Mouse (Mus musculus) cerebellum, postnatal 4 days (tissue): Measurements from ENCODE around the gene Repin1.

Experiments used
- DNase-seq, 2 experiments: peaks; one replicate each; pipeline ENCODE4 v3.0.0; 2022; ENCODE audit warnings: low spot score in 2 of 2, mixed read lengths in 1 of 2

Repin1 gene

GRCm38 (mm10) chr6:48593158-48594042, at the start of gene Repin1, which contains the start of gene Gm44965:
TSS of gene Repin1 (plus strand) at chr6:48593883.
TSS of gene Gm44965 (plus strand) at chr6:48593941.
- DNase-seq = peak; percentile 93 to 97

GRCm38 (mm10) chr6:48545251-48545650, 48.4 kb upstream of the Repin1 start:
- no peak for DNase-seq

GRCm38 (mm10) chr6:48546271-48546670, 47.4 kb upstream of the Repin1 start:
- peak in 1 of 2 experiments; percentile 39 for DNase-seq

- no peak for DNase-seq
These were observed 46.8 kb upstream of the Repin1 start for GRCm38 (mm10) chr6:48546858-48547257.

GRCm38 (mm10) chr6:48548314-48548713, 45.4 kb upstream of the Repin1 start:
- no peak for DNase-seq

GRCm38 (mm10) chr6:48552918-48553317, 40.8 kb upstream of the Repin1 start:
- DNase-seq = no peak

- no peak for DNase-seq
These were observed 39.9 kb upstream of the Repin1 start for GRCm38 (mm10) chr6:48553819-48554218.

GRCm38 (mm10) chr6:48554280-48555103, 39.2 kb upstream of the Repin1 start, which contains the start of gene Lrrc61:
TSS of gene Lrrc61 (plus strand) at chr6:48554796.
- peak; percentile 92 to 98 for DNase-seq

- peak in 1 of 2 experiments; percentile 45 for DNase-seq
These were observed 38.4 kb upstream of the Repin1 start for GRCm38 (mm10) chr6:48555104-48555890.

- DNase-seq = no peak
These were observed 37.7 kb upstream of the Repin1 start for GRCm38 (mm10) chr6:48555956-48556355.

GRCm38 (mm10) chr6:48565693-48566310, 27.9 kb upstream of the Repin1 start:
- DNase-seq = no peak

- no peak for DNase-seq
These were observed 27.4 kb upstream of the Repin1 start for GRCm38 (mm10) chr6:48566312-48566711.

GRCm38 (mm10) chr6:48568036-48568984, 25.4 kb upstream of the Repin1 start:
- peak in 1 of 2 experiments; percentile 23 for DNase-seq

GRCm38 (mm10) chr6:48569065-48569807, 24.4 kb upstream of the Repin1 start:
- DNase-seq = no peak

- no peak for DNase-seq
These were observed 21.7 kb upstream of the Repin1 start for GRCm38 (mm10) chr6:48572014-48572413.

GRCm38 (mm10) chr6:48572572-48573061, 21.1 kb upstream of the Repin1 start, which contains the start of gene Rarres2:
TSS of gene Rarres2 (minus strand) at chr6:48572789.
- DNase-seq = no peak

- no peak for DNase-seq
These were observed 20.4 kb upstream of the Repin1 start for GRCm38 (mm10) chr6:48573280-48573679.

- no peak for DNase-seq
These were observed 19.7 kb upstream of the Repin1 start for GRCm38 (mm10) chr6:48573981-48574380.

- no peak for DNase-seq
These were observed 14.9 kb upstream of the Repin1 start for GRCm38 (mm10) chr6:48578736-48579135.
